Mouse (Mus musculus) neural tube, embryonic 14.5 days (tissue): ENCODE results near the gene Nemf. TPM values are rescaled to one million over a fixed set of nuclear protein-coding genes. Genes with fewer than 3 reads are reported as not detected.
"Not testable (repeated sequence)": the region's sequence is repeated elsewhere in the genome, so short reads cannot be mapped to it uniquely, and the experiment has no call there.

Experiments
- ATAC-seq: fragments of 200-750 bp; cut with Nextera tagmentation; 2 replicates; pipeline ENCODE4 v1.8.0; 2017; ENCODE audit warnings: low read depth, mild to moderate bottlenecking, moderate TSS enrichment, moderate library complexity
- H3K27ac ChIP-seq: fragments of 300-500 bp; sonication (generic); 2 replicates; pipeline ENCODE4 v1.5.1; 2014; ENCODE audit warnings: low read depth, mild to moderate bottlenecking, control low read depth, low read length, moderate library complexity, mixed read lengths
- H3K27me3 ChIP-seq: fragments of 300-500 bp; sonication (generic); 2 replicates; pipeline ENCODE4 v1.6.1; 2014; ENCODE audit warnings: low read length; ENCODE audit not compliant: control insufficient read depth, insufficient read depth
- H3K36me3 ChIP-seq: fragments of 300-500 bp; sonication (generic); 2 replicates; pipeline ENCODE4 v1.6.1; 2014; ENCODE audit warnings: low read length, mixed read lengths; ENCODE audit not compliant: control insufficient read depth, insufficient read depth
- H3K4me1 ChIP-seq: fragments of 300-500 bp; sonication (generic); 2 replicates; pipeline ENCODE4 v1.6.1; 2014; ENCODE audit warnings: low read length; ENCODE audit not compliant: control insufficient read depth, insufficient read depth
- H3K4me2 ChIP-seq: fragments of 300-500 bp; sonication (generic); 2 replicates; pipeline ENCODE4 v1.6.1; 2014; ENCODE audit warnings: mild to moderate bottlenecking, low read depth, low read length, control low read depth
- H3K4me3 ChIP-seq: fragments of 300-500 bp; sonication (generic); 2 replicates; pipeline ENCODE4 v1.5.1; 2014; ENCODE audit warnings: low read depth, low read length, control low read depth, mixed read lengths
- H3K9ac ChIP-seq: fragments of 300-500 bp; sonication (generic); replicated peaks from 2 replicates; pipeline ENCODE4 v1.6.1; 2014; ENCODE audit warnings: low read depth, mild to moderate bottlenecking, control low read depth, low read length, mixed read lengths
- H3K9me3 ChIP-seq: fragments of 300-500 bp; sonication (generic); 2 replicates; pipeline ENCODE4 v1.6.1; 2016; ENCODE audit warnings: low read length; ENCODE audit not compliant: control insufficient read depth
- WGBS: fragments of 180-500 bp; shearing (Covaris S2); extraction: QIAGEN DNeasy Blood & Tissue Kit; methylation state at CpG from one replicate; pipeline ENCODE4 v1.1.7; 2014; 5-methylcytosine and 5-hydroxymethylcytosine counted together
- polyA plus RNA-seq: library from polyadenylated mRNA; unstranded; fragments of >200 nt; fragmentation: Nextera tagmentation; extraction: Ambion mirVana; gene quantifications from 2 replicates; pipeline ENCODE4 v1.2.1, GENCODE M21; 2014

Gene Nemf
- polyA plus RNA-seq, 1 experiment from 2014 or later = 97.2 TPM

GRCm38 (mm10) chr12:69389273-69389938 is 32.4 kb upstream of the Nemf start:
- Histone ChIP-seq H3K27me3 (no peaks in the 10 kb centered on the region), H3K4me2 (no peak overlapping the region), H3K9ac (no peak overlapping the region), H3K4me3 (no peak overlapping the region), H3K36me3 (no peaks in the 10 kb centered on the region), H3K27ac (no peak overlapping the region), H3K4me1 (no peaks in the 10 kb centered on the region), H3K9me3 (no peaks in the 10 kb centered on the region)
- no peak for ATAC-seq
- 79% methylated on average over 7 of the region's 7 CpGs for WGBS

- H3K4me1 ChIP-seq = no peaks in the 10 kb centered on the region
- H3K4me3 ChIP-seq = no peak overlapping the region
- H3K9me3 ChIP-seq = no peaks in the 10 kb centered on the region
- no peak overlapping the region for H3K9ac ChIP-seq
- ATAC-seq = no peak
- H3K27me3 ChIP-seq = no peaks in the 10 kb centered on the region
- no peak overlapping the region for H3K27ac ChIP-seq
- H3K4me2 ChIP-seq = no peak overlapping the region
- WGBS = 93% methylated on average over 10 of the region's 10 CpGs
- no peaks in the 10 kb centered on the region for H3K36me3 ChIP-seq
These were observed 31.4 kb upstream of the Nemf start for GRCm38 (mm10) chr12:69388321-69388869.

- ATAC-seq, H3K36me3 ChIP-seq, H3K27me3 ChIP-seq, H3K4me2 ChIP-seq, H3K27ac ChIP-seq, H3K9ac ChIP-seq, H3K4me3 ChIP-seq, H3K9me3 ChIP-seq, H3K4me1 ChIP-seq: not testable (repeated sequence)
- 78% methylated on average over 12 of the region's 12 CpGs for WGBS
These were observed 29.3 kb upstream of the Nemf start for GRCm38 (mm10) chr12:69386281-69386732.

- H3K4me3 ChIP-seq = no peak overlapping the region
- ATAC-seq = no peak
- H3K27ac ChIP-seq = no peak overlapping the region
- no peaks in the 10 kb centered on the region for H3K27me3 ChIP-seq
- H3K9me3 ChIP-seq = no peaks in the 10 kb centered on the region
- WGBS = 91% methylated on average over 6 of the region's 6 CpGs
- no peak overlapping the region for H3K4me2 ChIP-seq
- H3K9ac ChIP-seq = no peak overlapping the region
- H3K36me3 ChIP-seq = no peaks in the 10 kb centered on the region
- no peaks in the 10 kb centered on the region for H3K4me1 ChIP-seq
These were observed 28.7 kb upstream of the Nemf start for GRCm38 (mm10) chr12:69385542-69386280.

GRCm38 (mm10) chr12:69384606-69385005 is 27.6 kb upstream of the Nemf start:
- Histone ChIP-seq H3K9me3 (no peaks in the 10 kb centered on the region), H3K27me3 (no peaks in the 10 kb centered on the region), H3K36me3 (no peaks in the 10 kb centered on the region), H3K4me3 (no peak overlapping the region), H3K4me1 (no peaks in the 10 kb centered on the region), H3K4me2 (no peak overlapping the region), H3K9ac (no peak overlapping the region), H3K27ac (no peak overlapping the region)
- WGBS = 90% methylated on average over 5 of the region's 5 CpGs
- ATAC-seq = no peak

GRCm38 (mm10) chr12:69382880-69383279 is 25.9 kb upstream of the Nemf start:
- no peaks in the 10 kb centered on the region for H3K4me1 ChIP-seq
- no peak overlapping the region for H3K9ac ChIP-seq
- H3K27me3 ChIP-seq = no peaks in the 10 kb centered on the region
- ATAC-seq = no peak
- no peaks in the 10 kb centered on the region for H3K9me3 ChIP-seq
- no peak overlapping the region for H3K27ac ChIP-seq
- no peaks in the 10 kb centered on the region for H3K36me3 ChIP-seq
- 93% methylated on average over 1 of the region's 1 CpGs for WGBS
- H3K4me2 ChIP-seq = no peak overlapping the region
- H3K4me3 ChIP-seq = no peak overlapping the region

GRCm38 (mm10) chr12:69378558-69379454 is 21.8 kb upstream of the Nemf start:
- no peak overlapping the region for H3K27ac ChIP-seq
- 91% methylated on average over 11 of the region's 11 CpGs for WGBS
- no peak for ATAC-seq
- H3K4me2 ChIP-seq = no peak overlapping the region
- peaks cover 6% of the 10 kb centered on the region for H3K4me1 ChIP-seq
- no peak overlapping the region for H3K4me3 ChIP-seq
- no peak overlapping the region for H3K9ac ChIP-seq
- H3K9me3 ChIP-seq = no peaks in the 10 kb centered on the region
- no peaks in the 10 kb centered on the region for H3K27me3 ChIP-seq
- H3K36me3 ChIP-seq = no peaks in the 10 kb centered on the region

GRCm38 (mm10) chr12:69377636-69378035 is 20.7 kb upstream of the Nemf start:
- H3K9me3 ChIP-seq, H3K36me3 ChIP-seq, H3K4me2 ChIP-seq, H3K4me3 ChIP-seq, H3K9ac ChIP-seq, ATAC-seq, H3K27me3 ChIP-seq, H3K27ac ChIP-seq: not testable (repeated sequence)
- H3K4me1 ChIP-seq = peaks cover 16% of the 10 kb centered on the region
- WGBS = 95% methylated on average over 6 of the region's 6 CpGs
